Mouse (Mus musculus): Measurements from ENCODE around the gene Elovl1. TPM values are rescaled to one million over a fixed set of nuclear protein-coding genes. Genes with fewer than 3 reads are reported as not detected.

Elovl1 gene
- polyA plus RNA-seq (2012; rRNA removed) = 17.1 and 19.6 TPM in 2 replicates

DNA sequence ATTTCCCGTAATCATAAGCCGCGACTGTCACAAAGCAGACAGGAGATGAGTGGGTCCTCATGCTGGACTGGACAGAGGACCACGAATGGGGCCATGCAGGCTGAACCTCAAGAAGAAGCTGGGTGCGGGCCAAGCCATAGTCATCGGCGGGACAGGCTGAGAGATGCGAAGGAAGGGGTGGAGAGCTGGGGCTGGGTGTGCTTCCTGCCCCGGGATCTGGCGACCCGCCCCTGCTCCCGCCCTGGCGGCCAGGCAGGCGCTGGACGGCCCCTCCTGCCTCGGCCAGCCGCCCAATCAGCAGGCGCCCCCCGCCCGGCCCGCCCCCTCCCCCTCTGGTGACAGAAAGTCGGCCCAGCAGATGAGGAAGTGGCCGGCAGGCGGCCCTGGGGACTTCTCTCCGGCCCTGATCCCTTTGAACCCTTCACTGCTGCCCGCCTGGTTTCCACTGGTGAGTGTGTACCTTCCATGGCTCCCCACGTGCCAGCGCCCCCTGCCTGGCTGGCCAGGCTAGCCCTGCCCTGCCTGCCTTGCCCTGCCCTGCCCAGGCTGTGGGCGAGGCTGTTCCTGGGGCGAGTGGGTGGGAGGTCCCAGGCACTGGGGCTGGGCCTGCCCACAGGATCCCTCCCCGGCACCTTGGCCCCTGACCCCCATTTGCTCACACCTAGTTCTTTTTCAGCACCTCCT lies at the start of gene Elovl1:
TSS of gene Elovl1 (plus strand) at position 326 of the 684 bp plus-strand sequence.
- peak within 1 kb of the TSS; percentile 63 for H3K4me3 ChIP-seq (ENCODE audit: control insufficient read depth, low read depth, low read length)
- TF ChIP-seq POLR2A (IDR thresholded peaks at IDR 0.05; ENCODE audit: control insufficient read depth, low read depth, low read length) = no peak
- TF ChIP-seq CTCF (IDR thresholded peaks at IDR 0.05; ENCODE audit: control insufficient read depth, insufficient read depth, insufficient replicate concordance, low read depth, low read length) = 0 out of 2 replicates have a peak, but pooled peaks have one; percentile 19
- peaks cover 1% of the 10 kb centered on the region for H3K36me3 ChIP-seq (ENCODE audit: control insufficient read depth, insufficient read depth, low read length)
- peaks cover 17% of the 10 kb centered on the region for H3K4me1 ChIP-seq (ENCODE audit: control insufficient read depth, insufficient read depth, low read length)
- H3K27ac ChIP-seq (ENCODE audit: control insufficient read depth, insufficient read depth, low read depth, low read length) = peak within 1 kb of the TSS; percentile 15
- no peaks in the 10 kb centered on the region for H3K27me3 ChIP-seq (ENCODE audit: control insufficient read depth, insufficient read depth, low read length)

DNA sequence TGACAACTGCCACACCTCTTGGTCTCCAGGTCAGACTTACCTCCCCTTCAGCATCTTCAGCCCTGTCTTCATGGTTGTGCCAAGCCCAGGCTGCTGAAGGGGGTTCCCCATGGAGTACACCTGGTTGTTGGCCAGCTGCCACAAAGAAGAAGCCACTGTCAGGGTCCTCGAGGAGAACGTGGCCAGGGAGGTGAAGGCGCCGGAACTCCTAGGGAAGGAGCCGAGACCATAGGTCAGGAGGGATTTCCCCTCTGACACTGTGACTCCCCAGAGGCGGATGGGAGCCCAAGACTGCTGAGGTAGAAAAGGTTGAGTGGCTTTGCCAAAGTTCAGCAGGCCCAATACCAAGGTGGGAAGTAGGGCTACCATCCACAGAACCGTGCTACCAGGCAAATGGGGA lies 44.6 kb upstream of the Elovl1 start:
- Histone ChIP-seq H3K27ac (ENCODE audit: control insufficient read depth, insufficient read depth, low read depth, low read length) (no peak overlapping the region), H3K36me3 (ENCODE audit: control insufficient read depth, insufficient read depth, low read length) (peaks cover 2% of the 10 kb centered on the region)
- no peak for TF ChIP-seq POLR2A (IDR thresholded peaks at IDR 0.05; ENCODE audit: control insufficient read depth, low read depth, low read length)
- no peak for TF ChIP-seq CTCF (IDR thresholded peaks at IDR 0.05; ENCODE audit: control insufficient read depth, insufficient read depth, insufficient replicate concordance, low read depth, low read length)

GRCm38 (mm10) chr4:118387316-118387715 lies 40.6 kb upstream of the Elovl1 start:
- Histone ChIP-seq H3K4me3 (ENCODE audit: control insufficient read depth, low read depth, low read length) (no peak overlapping the region), H3K27ac (ENCODE audit: control insufficient read depth, insufficient read depth, low read depth, low read length) (no peak overlapping the region), H3K4me1 (ENCODE audit: control insufficient read depth, insufficient read depth, low read length) (no peaks in the 10 kb centered on the region), H3K36me3 (ENCODE audit: control insufficient read depth, insufficient read depth, low read length) (no peaks in the 10 kb centered on the region; the same call in none of the 2 replicates), H3K27me3 (ENCODE audit: control insufficient read depth, insufficient read depth, low read length) (no peaks in the 10 kb centered on the region)
- TF ChIP-seq POLR2A (IDR thresholded peaks at IDR 0.05; ENCODE audit: control insufficient read depth, low read depth, low read length) = no peak
- no peak for TF ChIP-seq CTCF (IDR thresholded peaks at IDR 0.05; ENCODE audit: control insufficient read depth, insufficient read depth, insufficient replicate concordance, low read depth, low read length)

More for the DNA sequence above, 44.6 kb upstream of the Elovl1 start:
- Histone ChIP-seq H3K4me1 (ENCODE audit: control insufficient read depth, insufficient read depth, low read length) (no peaks in the 10 kb centered on the region), H3K27me3 (ENCODE audit: control insufficient read depth, insufficient read depth, low read length) (no peaks in the 10 kb centered on the region), H3K4me3 (ENCODE audit: control insufficient read depth, low read depth, low read length) (no peak overlapping the region)

GRCm38 (mm10) chr4:118390146-118390545 lies 37.7 kb upstream of the Elovl1 start:
- H3K4me3 ChIP-seq (ENCODE audit: control insufficient read depth, low read depth, low read length) = no peak overlapping the region
- no peaks in the 10 kb centered on the region for H3K27me3 ChIP-seq (ENCODE audit: control insufficient read depth, insufficient read depth, low read length)
- no peaks in the 10 kb centered on the region; the same call in none of the 2 replicates for H3K36me3 ChIP-seq (ENCODE audit: control insufficient read depth, insufficient read depth, low read length)
- H3K4me1 ChIP-seq (ENCODE audit: control insufficient read depth, insufficient read depth, low read length) = peaks cover 5% of the 10 kb centered on the region
- TF ChIP-seq CTCF (IDR thresholded peaks at IDR 0.05; ENCODE audit: control insufficient read depth, insufficient read depth, insufficient replicate concordance, low read depth, low read length) = no peak
- no peak for TF ChIP-seq POLR2A (IDR thresholded peaks at IDR 0.05; ENCODE audit: control insufficient read depth, low read depth, low read length)
- H3K27ac ChIP-seq (ENCODE audit: control insufficient read depth, insufficient read depth, low read depth, low read length) = no peak overlapping the region

DNA sequence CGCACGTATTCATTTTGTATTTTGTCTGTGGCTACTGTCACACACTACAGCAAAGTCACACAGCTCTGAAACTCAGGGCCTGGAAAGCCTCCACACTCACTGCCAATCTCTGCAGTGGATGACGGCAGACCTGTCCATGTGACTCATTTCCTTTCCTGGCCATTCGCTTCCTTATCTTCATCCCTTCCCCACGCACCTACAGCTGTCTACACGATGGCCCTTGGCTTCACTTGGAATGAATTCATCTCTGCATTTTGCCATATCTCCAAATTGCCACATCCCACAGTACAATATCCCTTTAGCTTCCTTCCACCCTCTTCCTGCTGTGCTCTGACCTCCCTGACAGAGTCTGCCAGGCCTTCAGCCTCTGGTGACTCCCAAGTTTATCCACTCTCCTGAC lies 33.4 kb upstream of the Elovl1 start:
- H3K4me1 ChIP-seq (ENCODE audit: control insufficient read depth, insufficient read depth, low read length) = peaks cover 5% of the 10 kb centered on the region
- H3K36me3 ChIP-seq (ENCODE audit: control insufficient read depth, insufficient read depth, low read length) = no peaks in the 10 kb centered on the region; the same call in none of the 2 replicates
- no peak overlapping the region for H3K27ac ChIP-seq (ENCODE audit: control insufficient read depth, insufficient read depth, low read depth, low read length)
- no peaks in the 10 kb centered on the region for H3K27me3 ChIP-seq (ENCODE audit: control insufficient read depth, insufficient read depth, low read length)
- no peak overlapping the region for H3K4me3 ChIP-seq (ENCODE audit: control insufficient read depth, low read depth, low read length)
- TF ChIP-seq POLR2A (IDR thresholded peaks at IDR 0.05; ENCODE audit: control insufficient read depth, low read depth, low read length) = no peak
- no peak for TF ChIP-seq CTCF (IDR thresholded peaks at IDR 0.05; ENCODE audit: control insufficient read depth, insufficient read depth, insufficient replicate concordance, low read depth, low read length)

DNA sequence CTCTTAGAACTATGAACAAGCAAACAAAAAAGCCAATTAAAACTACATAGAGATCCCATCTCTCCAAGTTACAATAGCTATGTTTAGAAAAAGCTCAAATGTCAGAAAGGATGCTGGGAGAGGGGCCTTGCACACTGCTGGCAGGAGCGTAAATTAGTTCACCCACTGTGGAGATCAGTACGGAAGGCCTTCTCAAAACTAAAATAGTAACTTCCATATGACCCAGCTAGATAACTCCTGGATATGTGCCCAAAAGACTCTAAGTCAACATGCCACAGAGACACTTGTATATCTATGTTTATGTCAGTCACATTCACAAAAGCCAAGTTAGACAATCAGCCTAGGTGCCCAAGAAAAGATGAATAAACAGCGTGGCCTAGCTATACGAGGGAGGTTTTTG lies 32.6 kb upstream of the Elovl1 start:
- no peak for TF ChIP-seq CTCF (IDR thresholded peaks at IDR 0.05; ENCODE audit: control insufficient read depth, insufficient read depth, insufficient replicate concordance, low read depth, low read length)
- no peak for TF ChIP-seq POLR2A (IDR thresholded peaks at IDR 0.05; ENCODE audit: control insufficient read depth, low read depth, low read length)
- peaks cover 5% of the 10 kb centered on the region for H3K4me1 ChIP-seq (ENCODE audit: control insufficient read depth, insufficient read depth, low read length)
- no peak overlapping the region for H3K27ac ChIP-seq (ENCODE audit: control insufficient read depth, insufficient read depth, low read depth, low read length)
- H3K4me3 ChIP-seq (ENCODE audit: control insufficient read depth, low read depth, low read length) = no peak overlapping the region
- H3K36me3 ChIP-seq (ENCODE audit: control insufficient read depth, insufficient read depth, low read length) = no peaks in the 10 kb centered on the region; the same call in none of the 2 replicates
- H3K27me3 ChIP-seq (ENCODE audit: control insufficient read depth, insufficient read depth, low read length) = no peaks in the 10 kb centered on the region

DNA sequence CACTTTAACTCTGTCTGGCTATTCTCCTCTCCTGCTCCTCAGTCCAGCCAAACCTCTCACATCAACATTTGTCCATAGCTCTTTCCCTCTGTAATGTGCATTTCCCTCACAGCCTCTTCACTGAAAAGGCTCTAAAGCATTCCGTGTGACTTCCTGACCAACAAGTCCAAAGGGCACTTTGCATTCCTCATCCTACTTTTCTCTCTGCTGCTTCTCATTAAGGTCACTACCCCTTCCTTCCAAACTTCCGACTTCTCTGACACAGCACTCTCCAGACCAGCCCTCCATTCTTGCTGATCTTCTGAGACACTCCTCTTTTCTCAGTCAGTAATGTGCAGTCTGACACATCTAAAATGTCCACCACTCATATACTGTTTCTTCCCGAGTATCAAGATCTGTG lies 31.5 kb upstream of the Elovl1 start:
- Histone ChIP-seq H3K27ac (ENCODE audit: control insufficient read depth, insufficient read depth, low read depth, low read length) (no peak overlapping the region), H3K36me3 (ENCODE audit: control insufficient read depth, insufficient read depth, low read length) (peaks cover 2% of the 10 kb centered on the region), H3K4me1 (ENCODE audit: control insufficient read depth, insufficient read depth, low read length) (peaks cover 5% of the 10 kb centered on the region), H3K27me3 (ENCODE audit: control insufficient read depth, insufficient read depth, low read length) (no peaks in the 10 kb centered on the region), H3K4me3 (ENCODE audit: control insufficient read depth, low read depth, low read length) (no peak overlapping the region)
- TF ChIP-seq POLR2A (IDR thresholded peaks at IDR 0.05; ENCODE audit: control insufficient read depth, low read depth, low read length) = no peak
- no peak for TF ChIP-seq CTCF (IDR thresholded peaks at IDR 0.05; ENCODE audit: control insufficient read depth, insufficient read depth, insufficient replicate concordance, low read depth, low read length)

Data from testis, adult 2 months (tissue).